Comparison of ENCODE assay signal across 10 mouse cellular contexts in the genomic region with DNA sequence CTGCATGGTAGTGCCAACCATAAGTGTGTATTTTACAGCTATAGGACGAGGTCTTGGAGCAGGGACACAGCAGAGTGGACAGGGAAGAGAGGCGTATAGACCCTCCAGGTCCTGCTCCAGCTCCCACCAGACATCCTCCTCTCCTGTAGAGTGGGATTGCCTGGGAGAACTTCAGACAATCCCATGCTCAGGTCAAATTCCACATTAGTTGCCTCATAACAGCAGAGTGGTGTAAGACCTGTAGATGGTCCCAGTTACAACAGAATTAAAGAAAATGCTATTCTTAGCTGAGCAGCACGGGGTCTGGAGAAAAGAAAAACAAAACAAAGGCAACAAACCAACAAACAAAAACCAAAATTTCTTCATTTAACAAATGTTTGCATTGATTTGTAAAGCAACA. TPM values are rescaled to one million over a fixed set of nuclear protein-coding genes. Genes with fewer than 3 reads are reported as not detected.
DNase-seq lines count a peak whose midpoint lies in the region; ATAC-seq and TF ChIP-seq lines count a peak whose summit lies in the region.
"Had no signal": no experiment of that assay in that cellular context is flagged by ENCODE, and none has a peak within 500 bp of the region (broad histone marks: within the 10 kb centered on the region; RNA-seq: fewer than 3 reads in every experiment).

No protein-coding gene starts in this region.

- ATAC-seq in heart, postnatal 0 days (ENCODE audit: insufficient read depth, low read depth): no peak
- ATAC-seq in hindbrain, embryonic 16.5 days: no peak
- ATAC-seq in midbrain, embryonic 16.5 days: no peak
- no peak for ATAC-seq in activated CD4-positive, CD25-positive, alpha-beta regulatory T cell, adult 4 months

- no peak for TF ChIP-seq CTCF in heart, postnatal 0 days (IDR thresholded peaks at IDR 0.05; ENCODE audit: low read depth)

- no peak overlapping the region for H3K27ac ChIP-seq in heart, postnatal 0 days (ENCODE audit: low read depth)
- no peak overlapping the region for H3K27ac ChIP-seq in hindbrain, embryonic 16.5 days (ENCODE audit: low read depth, low read length)
- no peak overlapping the region for H3K27ac ChIP-seq in midbrain, embryonic 16.5 days (ENCODE audit: low read length)

- DNase-seq in heart, postnatal 0 days (ENCODE audit: low spot score): no peak
- DNase-seq in heart, postnatal 4 days: no peak
- peak; percentile 6 for DNase-seq in NIH3T3 (ENCODE audit: low read depth)
- no peak for DNase-seq in right cerebral cortex, postnatal 4 days
- DNase-seq: adrenal gland, adult 8-10 months; cerebellum, adult 18-20 months; right cerebral cortex, adult 18-20 months had no signal

- no peak for TF ChIP-seq EP300 in heart, postnatal 0 days (IDR thresholded peaks at IDR 0.05; ENCODE audit: low read depth)

- peak overlapping the region; percentile 67; the same call in 1 of the 2 replicates for H3K9ac ChIP-seq in heart, postnatal 0 days (replicated peaks; ENCODE audit: low read depth, low read length)
- H3K9ac ChIP-seq in hindbrain, embryonic 16.5 days (ENCODE audit: low read depth, low read length): no peak overlapping the region
- H3K9ac ChIP-seq in midbrain, embryonic 16.5 days (ENCODE audit: low read depth, low read length): no peak overlapping the region

- 0 out of 2 replicates have a peak, but pooled peaks cover under 1% of the 10 kb centered on the region for H3K36me3 ChIP-seq in heart, postnatal 0 days (replicated peaks; ENCODE audit: control insufficient read depth, insufficient read depth, low read length)
- no peaks in the 10 kb centered on the region for H3K36me3 ChIP-seq in hindbrain, embryonic 16.5 days (ENCODE audit: control insufficient read depth, insufficient read depth, low read length)
- H3K36me3 ChIP-seq in midbrain, embryonic 16.5 days (ENCODE audit: control insufficient read depth, insufficient read depth, low read length): 0 out of 2 replicates have a peak, but pooled peaks cover under 1% of the 10 kb centered on the region

- peak overlapping the region; percentile 73 for H3K4me2 ChIP-seq in heart, postnatal 0 days (ENCODE audit: low read depth, low read length)
- H3K4me2 ChIP-seq in hindbrain, embryonic 16.5 days (ENCODE audit: low read length): peak overlapping the region; percentile 77
- peak overlapping the region; percentile 61 for H3K4me2 ChIP-seq in midbrain, embryonic 16.5 days (ENCODE audit: low read length)

- H3K9me3 ChIP-seq in heart, postnatal 0 days (replicated peaks; ENCODE audit: control insufficient read depth, low read length): no peaks in the 10 kb centered on the region
- no peaks in the 10 kb centered on the region for H3K9me3 ChIP-seq in hindbrain, embryonic 16.5 days (ENCODE audit: control insufficient read depth, low read length)
- H3K9me3 ChIP-seq in midbrain, embryonic 16.5 days (replicated peaks; ENCODE audit: control insufficient read depth, low read length, poor library complexity, severe bottlenecking): no peaks in the 10 kb centered on the region

- 61% methylated on average over 3 of the region's 3 CpGs for WGBS in heart, postnatal 0 days
- 78% methylated on average over 3 of the region's 3 CpGs for WGBS in hindbrain, embryonic 16.5 days
- WGBS in midbrain, embryonic 16.5 days: 75% methylated on average over 3 of the region's 3 CpGs

- peak overlapping the region; percentile 63; the same call in 1 of the 2 replicates for H3K4me3 ChIP-seq in heart, postnatal 0 days (ENCODE audit: low read depth, low read length)
- H3K4me3 ChIP-seq in hindbrain, embryonic 16.5 days (ENCODE audit: low read length): peak overlapping the region; percentile 47
- no peak overlapping the region for H3K4me3 ChIP-seq in midbrain, embryonic 16.5 days (ENCODE audit: low read depth, low read length)

- no peaks in the 10 kb centered on the region for H3K27me3 ChIP-seq in heart, postnatal 0 days (ENCODE audit: control insufficient read depth, insufficient read depth, low read length)
- no peaks in the 10 kb centered on the region for H3K27me3 ChIP-seq in hindbrain, embryonic 16.5 days (replicated peaks; ENCODE audit: control insufficient read depth, insufficient read depth, low read length)
- no peaks in the 10 kb centered on the region for H3K27me3 ChIP-seq in midbrain, embryonic 16.5 days (ENCODE audit: control insufficient read depth, insufficient read depth, low read depth, low read length)

- H3K4me1 ChIP-seq in heart, postnatal 0 days (ENCODE audit: control insufficient read depth, insufficient read depth): peaks cover 24% of the 10 kb centered on the region
- H3K4me1 ChIP-seq in hindbrain, embryonic 16.5 days (ENCODE audit: control insufficient read depth, insufficient read depth, low read depth, low read length): peaks cover 23% of the 10 kb centered on the region
- peaks cover 12% of the 10 kb centered on the region; the same call in 1 of the 2 replicates for H3K4me1 ChIP-seq in midbrain, embryonic 16.5 days (ENCODE audit: control insufficient read depth, insufficient read depth, low read length)

RNA-seq across cellular contexts. Expression of a gene that starts 2.3 kb away (rescaled TPM):
- 105 and 107 TPM in 2 replicates for total RNA-seq in heart, postnatal 0 days (2014; rRNA removed; ENCODE audit: low replicate concordance)
- polyA plus RNA-seq in heart, postnatal 0 days (2015; fragmentation: Nextera tagmentation; extraction: Ambion mirVana): 156 and 160 TPM in 2 replicates
- total RNA-seq in heart, postnatal 4 days (2021): 10 to 100 TPM; 72.4 to 80.8 TPM
- polyA plus RNA-seq in hindbrain, embryonic 16.5 days (2015; fragmentation: Nextera tagmentation; extraction: Ambion mirVana): 75.8 and 91.4 TPM in 2 replicates
- 50.0 and 56.9 TPM in 2 replicates for polyA plus RNA-seq in midbrain, embryonic 16.5 days (2015; fragmentation: Nextera tagmentation; extraction: Ambion mirVana)
- polyA plus RNA-seq in activated CD4-positive, CD25-positive, alpha-beta regulatory T cell, adult 4 months (2017; shearing (Covaris generic)): 100 to 1,000 TPM; 318 to 351 TPM
